Mouse (Mus musculus): ENCODE data around the gene Pi16.

DNA sequence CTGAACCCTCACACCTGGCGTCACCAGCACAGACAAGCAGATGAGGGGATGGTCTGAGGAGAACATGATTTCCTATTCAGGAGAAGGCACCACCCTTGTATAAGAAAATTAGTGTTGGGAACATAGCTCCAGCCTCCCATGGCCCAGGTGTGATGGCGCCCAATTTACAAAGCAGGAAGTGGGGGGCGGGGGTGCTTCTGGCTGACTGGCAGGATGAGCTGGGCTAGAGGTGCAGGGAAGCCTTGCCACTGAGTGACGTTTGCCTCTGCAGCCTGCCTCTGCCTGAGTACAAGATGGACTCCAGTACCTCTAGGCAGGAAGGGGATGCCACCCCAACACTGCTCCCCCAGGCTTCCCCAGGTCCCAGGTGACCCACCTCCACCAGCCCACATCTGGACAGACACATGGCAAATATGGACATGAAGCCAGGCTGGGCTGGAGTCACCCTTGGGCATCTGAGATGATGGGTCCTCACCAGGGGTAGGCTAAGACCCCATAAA lies 14.8 kb downstream of the Pi16 start:
- no peak for TF ChIP-seq CTCF (IDR thresholded peaks at IDR 0.05; ENCODE audit: low read depth)
- no peak for TF ChIP-seq EP300 (optimal IDR thresholded peaks at IDR 0.05)
